Mouse (Mus musculus): ENCODE data around the gene Saxo1. TPM values are rescaled to one million over a fixed set of nuclear protein-coding genes. Genes with fewer than 3 reads are reported as not detected.

The Saxo1 gene
- polyA plus RNA-seq, 1 experiment from 2014 or later: not detected

DNA sequence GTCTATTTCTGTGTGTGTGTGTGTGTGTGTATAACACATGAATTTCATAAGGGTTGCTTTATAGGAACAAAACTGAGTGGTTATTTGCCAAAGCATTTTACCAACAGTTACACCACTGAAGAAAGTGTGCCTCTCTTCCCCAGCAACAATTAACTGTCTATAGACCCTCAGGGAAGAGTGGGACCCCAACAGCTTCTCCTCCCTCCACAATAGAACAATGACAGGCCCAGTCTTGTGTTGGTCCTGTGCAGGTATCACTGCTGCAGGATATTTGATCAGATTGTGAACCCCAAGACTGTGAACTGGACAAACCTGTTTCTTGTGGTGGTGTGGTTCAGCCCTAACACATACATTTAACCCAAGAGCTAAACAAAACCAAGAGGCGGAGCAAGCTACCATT lies 58.6 kb downstream of the Saxo1 start:
- no peak for ATAC-seq

GRCm38 (mm10) chr4:86498754-86499153 lies 59.4 kb downstream of the Saxo1 start:
- H3K4me2 ChIP-seq (ENCODE audit: low read length): no peak overlapping the region
- H3K4me3 ChIP-seq (ENCODE audit: low read length): no peak overlapping the region
- no peak overlapping the region for H3K9ac ChIP-seq (ENCODE audit: low read depth, low read length)
- 79% methylated on average over 5 of the region's 5 CpGs for WGBS
- H3K27me3 ChIP-seq (replicated peaks; ENCODE audit: control insufficient read depth, insufficient read depth, low read length): no peaks in the 10 kb centered on the region
- no peak for ATAC-seq
- no peaks in the 10 kb centered on the region for H3K9me3 ChIP-seq (ENCODE audit: control insufficient read depth, low read length)
- H3K36me3 ChIP-seq (ENCODE audit: control insufficient read depth, insufficient read depth, low read length): no peaks in the 10 kb centered on the region
- H3K27ac ChIP-seq (ENCODE audit: low read depth, low read length): no peak overlapping the region
- H3K4me1 ChIP-seq (ENCODE audit: control insufficient read depth, insufficient read depth, low read depth, low read length): no peaks in the 10 kb centered on the region

More for the DNA sequence above, 58.6 kb downstream of the Saxo1 start:
- Histone ChIP-seq H3K9me3 (ENCODE audit: control insufficient read depth, low read length) (no peaks in the 10 kb centered on the region), H3K36me3 (ENCODE audit: control insufficient read depth, insufficient read depth, low read length) (no peaks in the 10 kb centered on the region), H3K9ac (ENCODE audit: low read depth, low read length) (no peak overlapping the region), H3K4me2 (ENCODE audit: low read length) (no peak overlapping the region), H3K4me3 (ENCODE audit: low read length) (no peak overlapping the region), H3K27me3 (replicated peaks; ENCODE audit: control insufficient read depth, insufficient read depth, low read length) (no peaks in the 10 kb centered on the region), H3K4me1 (ENCODE audit: control insufficient read depth, insufficient read depth, low read depth, low read length) (no peaks in the 10 kb centered on the region), H3K27ac (ENCODE audit: low read depth, low read length) (no peak overlapping the region)
- 96% methylated on average over 1 of the region's 1 CpGs for WGBS

- Histone ChIP-seq H3K9ac (ENCODE audit: low read depth, low read length) (no peak overlapping the region), H3K4me2 (ENCODE audit: low read length) (no peak overlapping the region), H3K9me3 (ENCODE audit: control insufficient read depth, low read length) (no peaks in the 10 kb centered on the region), H3K27me3 (replicated peaks; ENCODE audit: control insufficient read depth, insufficient read depth, low read length) (no peaks in the 10 kb centered on the region), H3K36me3 (ENCODE audit: control insufficient read depth, insufficient read depth, low read length) (no peaks in the 10 kb centered on the region), H3K27ac (ENCODE audit: low read depth, low read length) (no peak overlapping the region), H3K4me1 (ENCODE audit: control insufficient read depth, insufficient read depth, low read depth, low read length) (no peaks in the 10 kb centered on the region), H3K4me3 (ENCODE audit: low read length) (no peak overlapping the region)
- ATAC-seq: no peak
- 77% methylated on average over 5 of the region's 5 CpGs for WGBS
These were observed 69.0 kb downstream of the Saxo1 start for GRCm38 (mm10) chr4:86489128-86489527.

DNA sequence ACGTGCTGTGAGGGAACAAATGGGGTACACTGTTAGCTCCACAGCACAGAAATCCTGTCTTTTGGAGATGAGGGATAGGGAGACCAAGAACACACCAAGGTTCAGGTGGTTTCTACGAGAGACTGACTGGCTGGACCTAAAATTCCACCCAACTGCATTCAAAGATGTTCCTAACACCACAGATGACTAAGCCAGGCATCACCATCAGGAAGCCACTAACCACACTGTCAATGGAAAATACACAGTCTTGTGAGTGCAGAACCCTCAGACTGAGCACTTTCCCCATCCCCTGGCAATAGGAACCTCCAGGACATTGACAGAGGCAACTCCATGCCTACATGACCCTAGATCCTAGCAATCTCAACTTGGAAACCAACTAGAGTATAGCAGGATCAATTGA lies 71.2 kb downstream of the Saxo1 start:
- no peaks in the 10 kb centered on the region for H3K4me1 ChIP-seq (ENCODE audit: control insufficient read depth, insufficient read depth, low read depth, low read length)
- no peak overlapping the region for H3K4me2 ChIP-seq (ENCODE audit: low read length)
- no peak overlapping the region for H3K4me3 ChIP-seq (ENCODE audit: low read length)
- ATAC-seq: no peak
- no peak overlapping the region for H3K27ac ChIP-seq (ENCODE audit: low read depth, low read length)
- no peaks in the 10 kb centered on the region for H3K9me3 ChIP-seq (ENCODE audit: control insufficient read depth, low read length)
- H3K27me3 ChIP-seq (replicated peaks; ENCODE audit: control insufficient read depth, insufficient read depth, low read length): no peaks in the 10 kb centered on the region
- H3K36me3 ChIP-seq (ENCODE audit: control insufficient read depth, insufficient read depth, low read length): no peaks in the 10 kb centered on the region
- WGBS: 86% methylated on average over 2 of the region's 2 CpGs
- no peak overlapping the region for H3K9ac ChIP-seq (ENCODE audit: low read depth, low read length)

- 92% methylated on average over 4 of the region's 4 CpGs for WGBS
- Histone ChIP-seq H3K9me3 (ENCODE audit: control insufficient read depth, low read length) (no peaks in the 10 kb centered on the region), H3K4me1 (ENCODE audit: control insufficient read depth, insufficient read depth, low read depth, low read length) (no peaks in the 10 kb centered on the region), H3K27ac (ENCODE audit: low read depth, low read length) (no peak overlapping the region), H3K27me3 (replicated peaks; ENCODE audit: control insufficient read depth, insufficient read depth, low read length) (no peaks in the 10 kb centered on the region), H3K9ac (ENCODE audit: low read depth, low read length) (no peak overlapping the region), H3K36me3 (ENCODE audit: control insufficient read depth, insufficient read depth, low read length) (no peaks in the 10 kb centered on the region), H3K4me2 (ENCODE audit: low read length) (no peak overlapping the region), H3K4me3 (ENCODE audit: low read length) (no peak overlapping the region)
- no peak for ATAC-seq
These were observed 71.6 kb downstream of the Saxo1 start for GRCm38 (mm10) chr4:86486491-86486890.

GRCm38 (mm10) chr4:86485052-86485451 lies 73.1 kb downstream of the Saxo1 start:
- no peak overlapping the region for H3K9ac ChIP-seq (ENCODE audit: low read depth, low read length)
- WGBS: 84% methylated on average over 6 of the region's 6 CpGs
- no peaks in the 10 kb centered on the region for H3K27me3 ChIP-seq (replicated peaks; ENCODE audit: control insufficient read depth, insufficient read depth, low read length)
- no peaks in the 10 kb centered on the region for H3K9me3 ChIP-seq (ENCODE audit: control insufficient read depth, low read length)
- H3K4me3 ChIP-seq (ENCODE audit: low read length): no peak overlapping the region
- no peak overlapping the region for H3K4me2 ChIP-seq (ENCODE audit: low read length)
- H3K36me3 ChIP-seq (ENCODE audit: control insufficient read depth, insufficient read depth, low read length): no peaks in the 10 kb centered on the region
- H3K4me1 ChIP-seq (ENCODE audit: control insufficient read depth, insufficient read depth, low read depth, low read length): no peaks in the 10 kb centered on the region
- no peak overlapping the region for H3K27ac ChIP-seq (ENCODE audit: low read depth, low read length)
- ATAC-seq: no peak

- Histone ChIP-seq H3K27me3 (replicated peaks; ENCODE audit: control insufficient read depth, insufficient read depth, low read length) (no peaks in the 10 kb centered on the region), H3K36me3 (ENCODE audit: control insufficient read depth, insufficient read depth, low read length) (no peaks in the 10 kb centered on the region), H3K9ac (ENCODE audit: low read depth, low read length) (no peak overlapping the region), H3K4me3 (ENCODE audit: low read length) (no peak overlapping the region), H3K27ac (ENCODE audit: low read depth, low read length) (no peak overlapping the region), H3K9me3 (ENCODE audit: control insufficient read depth, low read length) (no peaks in the 10 kb centered on the region), H3K4me1 (ENCODE audit: control insufficient read depth, insufficient read depth, low read depth, low read length) (no peaks in the 10 kb centered on the region), H3K4me2 (ENCODE audit: low read length) (no peak overlapping the region)
- WGBS: 67% methylated on average over 8 of the region's 8 CpGs
- ATAC-seq: no peak
These were observed 74.4 kb downstream of the Saxo1 start for GRCm38 (mm10) chr4:86483686-86484085.

DNA sequence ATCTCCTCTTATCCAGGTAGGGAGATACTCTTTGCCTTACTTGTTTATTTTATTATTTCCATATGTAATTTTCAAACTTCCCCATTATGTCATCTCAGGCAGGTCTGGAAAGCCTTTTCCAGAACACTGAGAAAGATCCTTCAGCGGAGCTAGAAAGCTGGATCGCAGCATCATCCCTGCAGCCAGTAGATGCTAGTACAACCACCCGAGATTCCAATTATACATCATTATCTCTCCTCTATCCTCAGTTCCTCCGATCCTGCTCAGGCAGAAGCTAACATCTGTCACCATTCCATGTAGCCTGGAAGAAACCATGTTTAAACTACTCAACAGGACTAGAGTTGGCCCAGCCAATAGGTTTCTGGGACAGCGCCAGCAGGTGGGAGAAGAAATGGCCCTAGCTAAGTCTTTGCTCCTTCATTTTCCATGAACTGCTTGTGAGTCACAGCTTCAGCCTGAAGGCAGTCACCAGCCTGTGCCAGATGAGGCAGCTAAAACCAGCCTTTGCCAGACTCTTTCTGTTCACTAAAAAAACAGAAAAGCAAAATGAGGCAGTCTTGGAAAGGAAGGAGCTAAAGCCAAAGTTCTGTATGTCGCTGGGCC lies 75.0 kb downstream of the Saxo1 start:
- 93% methylated on average over 6 of the region's 6 CpGs for WGBS
- H3K36me3 ChIP-seq (ENCODE audit: control insufficient read depth, insufficient read depth, low read length): no peaks in the 10 kb centered on the region
- no peaks in the 10 kb centered on the region for H3K9me3 ChIP-seq (ENCODE audit: control insufficient read depth, low read length)
- H3K4me3 ChIP-seq (ENCODE audit: low read length): no peak overlapping the region
- ATAC-seq: no peak
- no peaks in the 10 kb centered on the region for H3K4me1 ChIP-seq (ENCODE audit: control insufficient read depth, insufficient read depth, low read depth, low read length)
- no peak overlapping the region for H3K27ac ChIP-seq (ENCODE audit: low read depth, low read length)
- no peak overlapping the region for H3K4me2 ChIP-seq (ENCODE audit: low read length)
- no peaks in the 10 kb centered on the region for H3K27me3 ChIP-seq (replicated peaks; ENCODE audit: control insufficient read depth, insufficient read depth, low read length)
- H3K9ac ChIP-seq (ENCODE audit: low read depth, low read length): no peak overlapping the region

DNA sequence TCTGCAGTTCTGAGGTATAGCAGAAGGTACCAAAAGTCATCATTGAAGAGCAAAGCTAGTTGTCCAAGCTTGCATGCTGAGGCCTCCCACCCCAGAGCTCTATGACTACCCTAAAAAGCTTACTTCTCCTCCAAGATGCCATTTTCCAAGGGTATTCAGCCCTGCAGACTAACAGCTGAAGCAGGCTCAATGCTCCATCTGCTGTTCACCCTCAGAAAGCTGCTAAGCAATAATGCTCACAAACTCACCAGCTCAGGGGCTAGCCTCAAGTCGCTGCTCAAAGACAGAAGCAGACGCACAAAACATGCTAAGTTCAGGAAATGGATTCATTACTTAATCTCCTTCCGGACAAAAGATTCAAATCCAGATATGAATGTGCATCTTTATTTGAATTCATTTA lies 77.2 kb downstream of the Saxo1 start:
- 73% methylated on average over 3 of the region's 3 CpGs for WGBS
- Histone ChIP-seq H3K27me3 (replicated peaks; ENCODE audit: control insufficient read depth, insufficient read depth, low read length) (no peaks in the 10 kb centered on the region), H3K36me3 (ENCODE audit: control insufficient read depth, insufficient read depth, low read length) (no peaks in the 10 kb centered on the region), H3K9me3 (ENCODE audit: control insufficient read depth, low read length) (no peaks in the 10 kb centered on the region), H3K4me3 (ENCODE audit: low read length) (no peak overlapping the region), H3K4me2 (ENCODE audit: low read length) (no peak overlapping the region), H3K27ac (ENCODE audit: low read depth, low read length) (no peak overlapping the region), H3K4me1 (ENCODE audit: control insufficient read depth, insufficient read depth, low read depth, low read length) (no peaks in the 10 kb centered on the region), H3K9ac (ENCODE audit: low read depth, low read length) (no peak overlapping the region)
- ATAC-seq: no peak

DNA sequence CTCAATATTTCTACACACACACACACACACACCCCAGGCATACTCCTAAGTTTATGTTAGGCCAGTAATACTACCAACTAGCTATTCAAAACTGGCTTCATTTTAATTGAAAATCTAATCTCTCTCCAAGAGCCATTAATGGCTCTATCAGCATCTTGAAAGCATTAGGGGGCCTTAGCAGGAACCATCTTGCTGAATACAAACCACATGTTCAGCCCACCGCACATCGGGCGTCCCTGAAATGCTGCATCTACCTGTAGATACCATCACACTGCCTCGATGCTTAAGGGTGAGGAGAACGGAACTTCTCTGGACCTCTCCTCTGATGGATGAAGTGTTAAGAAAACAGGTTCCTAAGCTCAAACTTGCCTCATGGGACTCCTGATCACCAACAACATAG lies 93.3 kb downstream of the Saxo1 start:
- no peaks in the 10 kb centered on the region for H3K9me3 ChIP-seq (ENCODE audit: control insufficient read depth, low read length)
- no peak overlapping the region for H3K27ac ChIP-seq (ENCODE audit: low read depth, low read length)
- H3K4me3 ChIP-seq (ENCODE audit: low read length): no peak overlapping the region
- 91% methylated on average over 5 of the region's 5 CpGs for WGBS
- ATAC-seq: no peak
- H3K4me2 ChIP-seq (ENCODE audit: low read length): no peak overlapping the region
- no peak overlapping the region for H3K9ac ChIP-seq (ENCODE audit: low read depth, low read length)
- H3K4me1 ChIP-seq (ENCODE audit: control insufficient read depth, insufficient read depth, low read depth, low read length): no peaks in the 10 kb centered on the region
- no peaks in the 10 kb centered on the region for H3K27me3 ChIP-seq (replicated peaks; ENCODE audit: control insufficient read depth, insufficient read depth, low read length)
- H3K36me3 ChIP-seq (ENCODE audit: control insufficient read depth, insufficient read depth, low read length): no peaks in the 10 kb centered on the region
